Mouse (Mus musculus) forebrain, embryonic 11.5 days (tissue): ENCODE measurements at regions not wholly inside any gene's neighbourhood (a gene's known extent, or its start where the extent isn't known, plus 50 kb on each side); places are given as distances from the start of the nearest gene placed in this dataset.

Experiments used
- ATAC-seq: fragments of 200-750 bp; cut with Nextera tagmentation; replicated peaks from 2 replicates; pipeline ENCODE4 v1.8.0; 2017; ENCODE audit warnings: moderate TSS enrichment; ENCODE audit not compliant: low FRiP score
- DNase-seq: peaks from one replicate; pipeline ENCODE4 v3.0.0-alpha.2; 2017; ENCODE audit warnings: low spot score
- H3K27ac ChIP-seq: fragments of 300-500 bp; sonication (generic); 2 replicates; pipeline ENCODE4 v1.5.1; 2014; ENCODE audit warnings: low read depth, low read length
- H3K27me3 ChIP-seq: fragments of 300-500 bp; sonication (generic); 2 replicates; pipeline ENCODE4 v1.6.1; 2014; ENCODE audit warnings: mild to moderate bottlenecking, low read length, mixed read lengths; ENCODE audit not compliant: control insufficient read depth, insufficient read depth
- H3K36me3 ChIP-seq: fragments of 300-500 bp; sonication (generic); 2 replicates; pipeline ENCODE4 v1.6.1; 2014; ENCODE audit warnings: mild to moderate bottlenecking, low read length, moderate library complexity, mixed read lengths; ENCODE audit not compliant: control insufficient read depth, insufficient read depth
- H3K4me1 ChIP-seq: fragments of 300-500 bp; sonication (generic); replicated peaks from 2 replicates; pipeline ENCODE4 v1.6.1; 2014; ENCODE audit warnings: low read length, mixed read lengths; ENCODE audit not compliant: control insufficient read depth, insufficient read depth
- H3K4me2 ChIP-seq: fragments of 300-500 bp; sonication (generic); 2 replicates; pipeline ENCODE4 v1.6.1; 2014; ENCODE audit warnings: low read depth, mild to moderate bottlenecking, low read length, moderate library complexity, mixed read lengths; ENCODE audit not compliant: severe bottlenecking
- H3K4me3 ChIP-seq: fragments of 300-500 bp; sonication (generic); 2 replicates; pipeline ENCODE4 v1.5.1; 2014; ENCODE audit warnings: low read depth, low read length
- H3K9ac ChIP-seq: fragments of 300-500 bp; sonication (generic); 2 replicates; pipeline ENCODE4 v1.6.1; 2014; ENCODE audit warnings: low read length
- H3K9me3 ChIP-seq: fragments of 300-500 bp; sonication (generic); 2 replicates; pipeline ENCODE4 v1.6.1; 2016; ENCODE audit warnings: low read length, mixed read lengths; ENCODE audit not compliant: control insufficient read depth
- WGBS: fragments of 180-500 bp; shearing (Covaris S2); extraction: QIAGEN DNeasy Blood & Tissue Kit; methylation state at CpG from one replicate; pipeline ENCODE4 v1.1.7; 2014; 5-methylcytosine and 5-hydroxymethylcytosine counted together

- Histone ChIP-seq H3K9ac (no peak overlapping the region), H3K4me2 (no peak overlapping the region), H3K27ac (no peak overlapping the region), H3K4me1 (no peaks in the 10 kb centered on the region), H3K27me3 (no peaks in the 10 kb centered on the region), H3K4me3 (no peak overlapping the region), H3K9me3 (no peaks in the 10 kb centered on the region), H3K36me3 (no peaks in the 10 kb centered on the region)
- WGBS: 77% methylated on average over 2 of the region's 2 CpGs
- no peak for DNase-seq
- ATAC-seq: no peak
Observed at GRCm38 (mm10) chr1:57492696-57493095, 85.8 kb upstream of the Tyw5 start.

- WGBS: 65% methylated on average over 8 of the region's 8 CpGs
- ATAC-seq (no peak), DNase-seq (no peak)
- Histone ChIP-seq H3K4me2 (no peak overlapping the region), H3K27me3 (no peaks in the 10 kb centered on the region), H3K4me1 (no peaks in the 10 kb centered on the region), H3K9ac (no peak overlapping the region), H3K36me3 (no peaks in the 10 kb centered on the region), H3K27ac (no peak overlapping the region), H3K9me3 (no peaks in the 10 kb centered on the region), H3K4me3 (no peak overlapping the region)
Observed at GRCm38 (mm10) chr1:57497489-57498037, 90.7 kb upstream of the Tyw5 start.

GRCm38 (mm10) chr1:57510359-57511120 is 103.6 kb upstream of the Tyw5 start:
- ATAC-seq: no peak

GRCm38 (mm10) chr1:57511902-57512301 is 105.0 kb upstream of the Tyw5 start:
- H3K4me1 ChIP-seq: no peaks in the 10 kb centered on the region
- no peak overlapping the region for H3K27ac ChIP-seq
- H3K36me3 ChIP-seq: no peaks in the 10 kb centered on the region
- no peak overlapping the region for H3K4me3 ChIP-seq
- ATAC-seq: no peak
- DNase-seq: no peak
- H3K9me3 ChIP-seq: no peaks in the 10 kb centered on the region
- H3K27me3 ChIP-seq: no peaks in the 10 kb centered on the region
- H3K9ac ChIP-seq: no peak overlapping the region
- WGBS: 89% methylated on average over 2 of the region's 2 CpGs
- H3K4me2 ChIP-seq: no peak overlapping the region

More at GRCm38 (mm10) chr1:57510359-57511120, 103.6 kb upstream of the Tyw5 start:
- 80% methylated on average over 8 of the region's 9 CpGs for WGBS
- Histone ChIP-seq H3K36me3 (no peaks in the 10 kb centered on the region), H3K4me3 (no peak overlapping the region), H3K4me2 (no peak overlapping the region), H3K9ac (no peak overlapping the region), H3K4me1 (no peaks in the 10 kb centered on the region), H3K27me3 (no peaks in the 10 kb centered on the region), H3K27ac (no peak overlapping the region), H3K9me3 (no peaks in the 10 kb centered on the region)
- DNase-seq: no peak

- H3K4me2 ChIP-seq: no peak overlapping the region
- H3K9me3 ChIP-seq: no peaks in the 10 kb centered on the region
- H3K9ac ChIP-seq: no peak overlapping the region
- WGBS: 87% methylated on average over 3 of the region's 3 CpGs
- no peak for ATAC-seq
- no peak for DNase-seq
- no peak overlapping the region for H3K4me3 ChIP-seq
- H3K4me1 ChIP-seq: no peaks in the 10 kb centered on the region
- H3K27ac ChIP-seq: no peak overlapping the region
- H3K36me3 ChIP-seq: no peaks in the 10 kb centered on the region
- no peaks in the 10 kb centered on the region for H3K27me3 ChIP-seq
Observed at GRCm38 (mm10) chr1:57512516-57512915, 105.6 kb upstream of the Tyw5 start.

- no peaks in the 10 kb centered on the region for H3K36me3 ChIP-seq
- no peak overlapping the region for H3K4me2 ChIP-seq
- no peak overlapping the region for H3K4me3 ChIP-seq
- no peaks in the 10 kb centered on the region for H3K9me3 ChIP-seq
- H3K27me3 ChIP-seq: no peaks in the 10 kb centered on the region
- DNase-seq (no peak), ATAC-seq (no peak)
- H3K4me1 ChIP-seq: 0 out of 2 replicates have a peak, but pooled peaks cover 3% of the 10 kb centered on the region
- H3K27ac ChIP-seq: no peak overlapping the region
- H3K9ac ChIP-seq: no peak overlapping the region
- WGBS: 90% methylated on average over 4 of the region's 4 CpGs
Observed at GRCm38 (mm10) chr1:57525965-57526364, 119.1 kb upstream of the Tyw5 start.

- Histone ChIP-seq H3K9ac (no peak overlapping the region), H3K27ac (no peak overlapping the region), H3K36me3 (no peaks in the 10 kb centered on the region), H3K4me2 (no peak overlapping the region), H3K4me3 (no peak overlapping the region), H3K9me3 (no peaks in the 10 kb centered on the region), H3K27me3 (no peaks in the 10 kb centered on the region), H3K4me1 (0 out of 2 replicates have a peak, but pooled peaks cover 3% of the 10 kb centered on the region)
- ATAC-seq (peak; percentile 71), DNase-seq (no peak)
- WGBS: 6% methylated on average over 3 of the region's 3 CpGs
Observed at GRCm38 (mm10) chr1:57528703-57529102, 121.8 kb upstream of the Tyw5 start.

- H3K27ac ChIP-seq: no peak overlapping the region
- 67% methylated on average over 2 of the region's 2 CpGs for WGBS
Observed at GRCm38 (mm10) chr1:57529320-57529719, 122.4 kb upstream of the Tyw5 start.

GRCm38 (mm10) chr1:57537369-57537768 is 130.5 kb upstream of the Tyw5 start:
- ATAC-seq (no peak), DNase-seq (no peak)
- Histone ChIP-seq H3K27ac (no peak overlapping the region), H3K4me1 (no peaks in the 10 kb centered on the region), H3K4me3 (no peak overlapping the region), H3K27me3 (no peaks in the 10 kb centered on the region), H3K4me2 (no peak overlapping the region), H3K9ac (no peak overlapping the region), H3K9me3 (no peaks in the 10 kb centered on the region), H3K36me3 (no peaks in the 10 kb centered on the region)
- 77% methylated on average over 5 of the region's 5 CpGs for WGBS

More at GRCm38 (mm10) chr1:57529320-57529719, 122.4 kb upstream of the Tyw5 start:
- H3K36me3 ChIP-seq: no peaks in the 10 kb centered on the region
- H3K9me3 ChIP-seq: no peaks in the 10 kb centered on the region
- H3K9ac ChIP-seq: no peak overlapping the region
- H3K4me3 ChIP-seq: no peak overlapping the region
- H3K4me1 ChIP-seq: 0 out of 2 replicates have a peak, but pooled peaks cover 3% of the 10 kb centered on the region
- H3K27me3 ChIP-seq: no peaks in the 10 kb centered on the region
- H3K4me2 ChIP-seq: no peak overlapping the region
- no peak for ATAC-seq
- DNase-seq: no peak
